Mouse (Mus musculus): Measurements from ENCODE around the gene Fbxo11. TPM values are rescaled to one million over a fixed set of nuclear protein-coding genes. Genes with fewer than 3 reads are reported as not detected.

Fbxo11 gene
- polyA plus RNA-seq, 1 experiment from 2014 or later, result 33.0 TPM

GRCm38 (mm10) chr17:88095517-88096198 is 30.6 kb upstream of the Fbxo11 start:
- H3K9me3 ChIP-seq, result no peaks in the 10 kb centered on the region
- no peak overlapping the region for H3K9ac ChIP-seq
- no peak for ATAC-seq (ENCODE audit: low FRiP score, low read depth)
- 52% methylated on average over 10 of the region's 10 CpGs for WGBS
- H3K27ac ChIP-seq (replicated peaks), result no peak overlapping the region
- no peak overlapping the region for H3K4me2 ChIP-seq
- H3K4me3 ChIP-seq, result no peak overlapping the region
- 0 out of 2 replicates have a peak, but pooled peaks cover 3% of the 10 kb centered on the region for H3K4me1 ChIP-seq (replicated peaks)
- no peaks in the 10 kb centered on the region for H3K27me3 ChIP-seq
- H3K36me3 ChIP-seq, result no peaks in the 10 kb centered on the region

GRCm38 (mm10) chr17:88094327-88094726 is 29.2 kb upstream of the Fbxo11 start:
- Histone ChIP-seq H3K27ac (replicated peaks) (no peak overlapping the region), H3K9me3 (no peaks in the 10 kb centered on the region)

GRCm38 (mm10) chr17:88093798-88094197 is 28.7 kb upstream of the Fbxo11 start:
- Histone ChIP-seq H3K4me2 (no peak overlapping the region), H3K36me3 (no peaks in the 10 kb centered on the region), H3K9ac (no peak overlapping the region), H3K9me3 (no peaks in the 10 kb centered on the region), H3K4me3 (no peak overlapping the region), H3K27me3 (no peaks in the 10 kb centered on the region), H3K4me1 (replicated peaks) (0 out of 2 replicates have a peak, but pooled peaks cover 3% of the 10 kb centered on the region), H3K27ac (replicated peaks) (no peak overlapping the region)
- WGBS, result 65% methylated on average over 10 of the region's 10 CpGs
- ATAC-seq (ENCODE audit: low FRiP score, low read depth), result no peak

More at GRCm38 (mm10) chr17:88094327-88094726, 29.2 kb upstream of the Fbxo11 start:
- Histone ChIP-seq H3K36me3 (no peaks in the 10 kb centered on the region), H3K4me2 (peak overlapping the region; percentile 36; the same call in 1 of the 2 replicates), H3K27me3 (no peaks in the 10 kb centered on the region), H3K9ac (no peak overlapping the region), H3K4me3 (no peak overlapping the region), H3K4me1 (replicated peaks) (0 out of 2 replicates have a peak, but pooled peaks cover 3% of the 10 kb centered on the region)
- ATAC-seq (ENCODE audit: low FRiP score, low read depth), result no peak
- WGBS, result 41% methylated on average over 12 of the region's 12 CpGs

- Histone ChIP-seq H3K27ac (replicated peaks) (no peak overlapping the region), H3K4me2 (no peak overlapping the region), H3K36me3 (no peaks in the 10 kb centered on the region), H3K27me3 (no peaks in the 10 kb centered on the region), H3K9me3 (no peaks in the 10 kb centered on the region), H3K9ac (no peak overlapping the region), H3K4me3 (no peak overlapping the region), H3K4me1 (replicated peaks) (no peaks in the 10 kb centered on the region)
- no peak for ATAC-seq (ENCODE audit: low FRiP score, low read depth)
- WGBS, result 92% methylated on average over 11 of the region's 11 CpGs
Observed at GRCm38 (mm10) chr17:88085976-88086375, 20.9 kb upstream of the Fbxo11 start.

GRCm38 (mm10) chr17:88081446-88081845 is 16.4 kb upstream of the Fbxo11 start:
- H3K36me3 ChIP-seq, result no peaks in the 10 kb centered on the region
- ATAC-seq (ENCODE audit: low FRiP score, low read depth), result no peak
- 95% methylated on average over 6 of the region's 6 CpGs for WGBS

GRCm38 (mm10) chr17:88079771-88080170 is 14.7 kb upstream of the Fbxo11 start:
- no peak overlapping the region for H3K4me3 ChIP-seq

More at GRCm38 (mm10) chr17:88081446-88081845, 16.4 kb upstream of the Fbxo11 start:
- Histone ChIP-seq H3K9ac (no peak overlapping the region), H3K27me3 (no peaks in the 10 kb centered on the region), H3K4me3 (no peak overlapping the region), H3K4me2 (no peak overlapping the region), H3K9me3 (no peaks in the 10 kb centered on the region), H3K27ac (replicated peaks) (no peak overlapping the region), H3K4me1 (replicated peaks) (no peaks in the 10 kb centered on the region)

GRCm38 (mm10) chr17:88072047-88072446 is 7.0 kb upstream of the Fbxo11 start:
- no peaks in the 10 kb centered on the region for H3K27me3 ChIP-seq
- H3K4me3 ChIP-seq, result no peak overlapping the region
- H3K36me3 ChIP-seq, result no peaks in the 10 kb centered on the region
- no peaks in the 10 kb centered on the region for H3K9me3 ChIP-seq
- H3K4me2 ChIP-seq, result no peak overlapping the region
- H3K27ac ChIP-seq (replicated peaks), result no peak overlapping the region
- no peak for ATAC-seq (ENCODE audit: low FRiP score, low read depth)
- WGBS, result 88% methylated on average over 7 of the region's 7 CpGs
- H3K9ac ChIP-seq, result no peak overlapping the region
- H3K4me1 ChIP-seq (replicated peaks), result peaks cover 6% of the 10 kb centered on the region

More at GRCm38 (mm10) chr17:88079771-88080170, 14.7 kb upstream of the Fbxo11 start:
- Histone ChIP-seq H3K9ac (no peak overlapping the region), H3K4me1 (replicated peaks) (no peaks in the 10 kb centered on the region), H3K36me3 (no peaks in the 10 kb centered on the region), H3K27ac (replicated peaks) (no peak overlapping the region), H3K9me3 (no peaks in the 10 kb centered on the region), H3K27me3 (no peaks in the 10 kb centered on the region), H3K4me2 (no peak overlapping the region)
- no peak for ATAC-seq (ENCODE audit: low FRiP score, low read depth)
- WGBS, result 89% methylated on average over 8 of the region's 8 CpGs

- 95% methylated on average over 7 of the region's 7 CpGs for WGBS
- no peak for ATAC-seq (ENCODE audit: low FRiP score, low read depth)
- peaks cover 13% of the 10 kb centered on the region for H3K4me1 ChIP-seq (replicated peaks)
- no peaks in the 10 kb centered on the region for H3K9me3 ChIP-seq
- H3K9ac ChIP-seq, result no peak overlapping the region
- H3K27ac ChIP-seq (replicated peaks), result no peak overlapping the region
- no peaks in the 10 kb centered on the region for H3K36me3 ChIP-seq
- no peaks in the 10 kb centered on the region for H3K27me3 ChIP-seq
- no peak overlapping the region for H3K4me2 ChIP-seq
- H3K4me3 ChIP-seq, result no peak overlapping the region
Observed at GRCm38 (mm10) chr17:88068024-88068719, 3.1 kb upstream of the Fbxo11 start.

GRCm38 (mm10) chr17:88067202-88067901 is 2.3 kb upstream of the Fbxo11 start:
- Histone ChIP-seq H3K36me3 (no peaks in the 10 kb centered on the region), H3K27me3 (no peaks in the 10 kb centered on the region), H3K4me1 (replicated peaks) (peaks cover 19% of the 10 kb centered on the region), H3K9ac (no peak overlapping the region), H3K4me2 (peak overlapping the region; percentile 57), H3K27ac (replicated peaks) (no peak overlapping the region), H3K9me3 (no peaks in the 10 kb centered on the region), H3K4me3 (peak overlapping the region; percentile 96)
- no peak for ATAC-seq (ENCODE audit: low FRiP score, low read depth)
- 80% methylated on average over 4 of the region's 4 CpGs for WGBS

GRCm38 (mm10) chr17:88066799-88067198 is 1.7 kb upstream of the Fbxo11 start:
- Histone ChIP-seq H3K4me2 (peak overlapping the region; percentile 57), H3K27me3 (no peaks in the 10 kb centered on the region), H3K27ac (replicated peaks) (peak overlapping the region; percentile 100), H3K4me3 (peak overlapping the region; percentile 96), H3K9ac (peak overlapping the region; percentile 49; the same call in 1 of the 2 replicates), H3K4me1 (replicated peaks) (peaks cover 22% of the 10 kb centered on the region), H3K9me3 (no peaks in the 10 kb centered on the region), H3K36me3 (no peaks in the 10 kb centered on the region)
- WGBS, result 12% methylated on average over 9 of the region's 9 CpGs
- ATAC-seq (ENCODE audit: low FRiP score, low read depth), result no peak

- H3K9ac ChIP-seq, result peak overlapping the region; percentile 99
- H3K27me3 ChIP-seq, result no peaks in the 10 kb centered on the region
- peak overlapping the region; percentile 96 for H3K4me3 ChIP-seq
- under 1% methylated on average over 37 of the region's 57 CpGs for WGBS
- H3K27ac ChIP-seq (replicated peaks), result peak overlapping the region; percentile 100
- no peaks in the 10 kb centered on the region for H3K9me3 ChIP-seq
- peaks cover 27% of the 10 kb centered on the region for H3K4me1 ChIP-seq (replicated peaks)
- no peaks in the 10 kb centered on the region for H3K36me3 ChIP-seq
- H3K4me2 ChIP-seq, result peak overlapping the region; percentile 57
- ATAC-seq (ENCODE audit: low FRiP score, low read depth), result peak; percentile 98
Observed at GRCm38 (mm10) chr17:88065801-88066646, 933 bp upstream of the Fbxo11 start.
